Mouse (Mus musculus) left cerebral cortex, postnatal 25 days (tissue): ENCODE measurements around the gene Thap8. TPM values are rescaled to one million over a fixed set of nuclear protein-coding genes. Genes with fewer than 3 reads are reported as not detected.

Source experiments
- DNase-seq, 2 experiments: peaks; one replicate each; pipeline ENCODE4 v3.0.0; 2022; ENCODE audit warnings: low spot score in 2 of 2, mixed read lengths in 1 of 2
- intact Hi-C: fragments of 180-260 bp; cut with DNase I; formaldehyde crosslinking; loops from one replicate; pipeline ENCODE4 v1.15.1; 2025
- total RNA-seq, 2 experiments: library from RNA; stranded (reverse); gene quantifications; 2 replicates each; pipeline ENCODE4 v1.2.3; 2021

Thap8 gene
- total RNA-seq, 2 experiments from 2014 or later: 0.34 TPM; not detected in 1

DNA sequence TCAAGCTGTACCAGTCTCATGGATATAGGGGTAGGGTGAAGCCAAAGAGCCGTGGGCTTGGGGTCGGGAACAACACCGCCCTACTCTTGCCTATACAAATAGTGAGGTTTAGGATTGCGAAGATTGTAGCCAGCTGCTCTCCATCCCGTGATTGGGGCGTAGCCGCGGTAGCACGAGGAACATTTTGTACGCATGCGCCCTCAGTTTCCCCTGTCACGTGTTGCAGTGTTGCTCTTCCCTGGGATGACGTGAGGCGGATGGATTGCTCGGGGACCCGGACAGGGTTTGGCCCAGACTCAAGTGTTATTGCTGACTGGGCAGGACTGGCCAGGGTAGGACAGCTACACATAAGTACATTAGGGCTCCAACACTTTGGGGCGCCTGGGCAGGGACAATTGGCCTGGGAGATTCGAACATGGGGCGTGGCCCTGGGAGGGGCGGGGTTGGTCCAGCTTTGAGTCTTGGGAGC lies 810 bp downstream of the Thap8 start:
- intact Hi-C loops: loop anchor here (1.0 kb wide), 1 partner anchor 48 kb away; the partner anchor contains the start of gene Tbcb
- peak; percentile 87 to 91 for DNase-seq

DNA sequence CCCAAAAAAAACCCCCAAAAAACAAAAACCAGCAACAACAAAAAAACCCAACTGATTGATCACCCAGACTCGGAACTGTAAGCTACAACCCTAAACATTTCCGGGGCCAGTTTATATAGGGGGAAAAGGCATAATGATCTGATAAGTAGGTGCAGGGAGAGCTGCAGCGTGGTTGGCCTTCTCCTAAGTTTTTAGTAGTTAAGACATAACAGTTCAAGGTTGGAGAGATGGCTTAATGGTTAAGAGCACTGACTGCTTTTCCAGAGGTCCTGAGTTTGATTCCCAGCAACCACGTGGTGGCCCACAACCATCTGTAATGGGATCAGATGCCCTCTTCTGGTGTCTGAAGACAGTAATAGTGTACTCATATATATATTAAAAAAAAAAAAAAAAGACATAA lies 1.6 kb downstream of the Thap8 start:
- intact Hi-C loops: no loop called here
- DNase-seq: no peak

DNA sequence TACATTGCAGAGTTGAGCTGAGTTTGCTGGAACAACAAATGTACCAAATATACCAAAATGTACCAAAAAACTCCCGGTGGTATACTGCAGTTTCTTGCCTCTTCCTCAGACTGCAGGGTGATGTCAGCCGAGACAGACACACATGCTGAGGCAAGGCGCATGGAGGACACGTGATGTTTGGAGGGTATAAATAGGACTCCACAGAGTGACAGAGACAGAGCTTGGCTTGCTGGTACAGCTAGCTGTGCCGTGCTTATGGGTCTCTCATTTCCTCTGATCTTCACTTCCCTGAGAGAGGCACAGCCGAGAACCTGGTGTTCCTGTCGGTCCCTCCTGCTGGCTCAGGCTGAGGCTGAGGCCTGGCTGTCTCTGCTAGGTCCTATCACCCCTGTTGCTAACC lies 2.8 kb downstream of the Thap8 start:
- intact Hi-C loops: no loop called here
- peak in 1 of 2 experiments; percentile 58 for DNase-seq

DNA sequence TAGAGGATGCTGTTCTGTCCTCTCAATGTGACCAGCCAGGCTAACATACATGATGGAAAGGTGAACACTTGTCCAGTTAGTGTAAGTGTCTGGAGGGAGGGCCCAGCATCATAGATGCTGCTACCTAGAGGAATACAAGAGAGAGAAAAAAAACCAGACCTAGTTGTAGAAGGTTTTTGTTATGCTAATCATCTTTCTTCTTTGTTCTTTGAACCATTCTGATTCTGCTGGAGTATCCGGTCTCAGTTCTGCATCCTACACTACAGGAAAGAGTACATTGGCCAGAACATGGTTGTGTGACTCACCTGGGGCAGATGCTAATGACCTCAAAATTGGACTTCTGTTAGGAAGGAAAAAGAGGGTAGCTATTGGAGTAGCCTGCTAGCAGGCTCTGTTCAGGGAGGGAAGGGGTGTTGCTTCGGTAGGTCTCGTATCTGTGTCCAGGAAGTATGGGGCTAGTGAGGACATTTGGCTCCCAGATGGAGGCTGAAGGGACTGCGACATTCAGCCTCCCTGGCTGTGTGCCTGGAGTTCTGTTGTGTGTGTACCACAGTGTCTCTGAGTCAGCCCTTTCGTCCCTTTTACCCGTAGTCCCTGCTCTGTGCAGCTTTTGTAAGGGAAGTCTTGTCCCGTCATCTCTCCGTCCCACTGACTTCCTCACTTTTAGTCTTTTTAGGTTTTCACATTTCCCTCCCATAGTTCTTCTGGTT lies 7.0 kb downstream of the Thap8 start:
- DNase-seq: no peak
- intact Hi-C loops: no loop called here

DNA sequence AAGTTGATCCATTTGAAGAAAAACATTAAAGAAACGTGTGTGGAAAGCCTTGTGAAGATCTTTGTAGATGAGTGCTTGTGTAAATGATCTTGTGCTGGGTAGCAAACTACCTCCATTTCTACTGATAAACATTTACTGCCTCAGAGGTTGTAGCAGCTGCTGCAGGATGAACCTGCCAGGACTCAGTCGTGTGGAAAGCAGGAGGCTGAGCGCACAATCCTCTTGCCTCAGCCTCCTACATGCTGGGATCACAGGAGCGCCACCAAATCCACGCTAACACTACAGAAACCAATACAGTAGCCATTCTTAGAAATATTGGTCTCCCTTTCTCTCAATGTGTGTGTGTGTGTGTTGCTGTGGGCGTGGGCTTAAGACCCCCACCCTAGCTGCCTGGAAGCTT lies 8.2 kb downstream of the Thap8 start:
- intact Hi-C loops: loop anchor here (2.0 kb wide), 1 partner anchor 55 kb away; the partner anchor contains the start of gene Tbcb
- DNase-seq: no peak

DNA sequence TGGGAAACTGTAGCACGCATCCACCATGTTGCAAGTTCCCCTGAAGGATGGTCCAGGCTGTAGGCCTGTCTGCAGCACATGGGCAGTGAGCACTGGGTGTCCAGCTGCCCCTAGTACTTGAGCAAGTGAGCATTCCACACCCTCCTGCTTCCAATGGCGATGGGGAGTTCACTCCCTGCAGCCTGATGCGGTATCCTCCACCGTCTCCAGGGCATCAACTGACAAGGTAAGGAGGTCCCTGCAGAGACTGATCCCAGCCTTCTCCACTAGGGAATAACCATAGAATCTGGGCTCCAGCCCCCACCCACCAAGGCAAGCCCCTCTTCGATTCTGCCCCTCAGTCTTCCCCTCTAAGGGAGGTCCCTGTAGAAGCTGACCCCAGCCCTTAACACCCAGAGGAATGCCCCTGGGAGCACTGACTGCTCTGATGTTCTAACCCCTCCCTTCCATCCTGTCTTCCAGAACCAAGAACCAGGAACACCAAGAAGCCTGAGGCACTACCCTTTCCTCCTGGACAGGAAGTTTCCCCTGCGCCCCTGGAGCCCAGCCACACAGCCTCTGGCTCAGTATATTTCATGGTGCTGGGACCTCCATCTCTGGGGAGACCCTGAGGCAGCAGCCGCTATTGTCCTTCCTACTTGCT lies 9.3 kb downstream of the Thap8 start:
- DNase-seq: no peak
- intact Hi-C loops: loop anchor here (2.0 kb wide), 1 partner anchor 56 kb away; the partner anchor contains the start of gene Tbcb

DNA sequence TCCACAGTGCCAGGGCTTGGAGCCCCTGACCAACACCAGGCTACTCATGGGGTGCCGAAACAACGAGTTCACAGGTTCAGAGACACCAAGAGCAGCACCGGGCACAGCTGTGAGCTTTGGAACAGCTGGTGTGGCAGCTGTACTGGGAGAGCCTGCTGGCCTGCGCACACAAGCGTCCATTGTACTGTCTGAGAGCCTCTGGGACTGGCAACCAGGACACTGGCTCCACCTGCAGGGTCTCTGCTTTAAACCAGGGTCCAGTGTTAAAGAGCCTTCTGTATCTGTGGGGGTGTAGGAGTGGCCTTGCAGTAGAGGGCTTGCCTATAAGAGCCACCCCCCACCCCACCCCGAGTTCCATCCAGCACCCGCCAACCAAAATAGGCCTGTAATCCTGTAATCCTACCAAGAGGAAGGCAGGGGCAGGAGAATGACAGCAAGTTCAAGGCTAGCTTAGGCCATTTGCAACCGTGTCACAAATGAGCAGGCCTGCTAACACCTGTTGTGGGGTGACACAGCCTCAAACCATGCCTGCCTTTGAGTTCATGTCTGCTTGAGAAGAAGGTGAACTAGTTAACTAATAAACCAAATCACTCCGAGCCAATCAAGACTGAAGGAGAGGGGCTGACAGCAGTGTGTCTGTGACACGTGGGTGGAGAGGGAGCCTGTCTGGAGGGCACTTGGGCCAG lies 10.0 kb downstream of the Thap8 start:
- peak in 1 of 2 experiments; percentile 46 for DNase-seq
- intact Hi-C loops: loop anchor here (2.0 kb wide), 1 partner anchor 57 kb away; the partner anchor contains the start of gene Tbcb

DNA sequence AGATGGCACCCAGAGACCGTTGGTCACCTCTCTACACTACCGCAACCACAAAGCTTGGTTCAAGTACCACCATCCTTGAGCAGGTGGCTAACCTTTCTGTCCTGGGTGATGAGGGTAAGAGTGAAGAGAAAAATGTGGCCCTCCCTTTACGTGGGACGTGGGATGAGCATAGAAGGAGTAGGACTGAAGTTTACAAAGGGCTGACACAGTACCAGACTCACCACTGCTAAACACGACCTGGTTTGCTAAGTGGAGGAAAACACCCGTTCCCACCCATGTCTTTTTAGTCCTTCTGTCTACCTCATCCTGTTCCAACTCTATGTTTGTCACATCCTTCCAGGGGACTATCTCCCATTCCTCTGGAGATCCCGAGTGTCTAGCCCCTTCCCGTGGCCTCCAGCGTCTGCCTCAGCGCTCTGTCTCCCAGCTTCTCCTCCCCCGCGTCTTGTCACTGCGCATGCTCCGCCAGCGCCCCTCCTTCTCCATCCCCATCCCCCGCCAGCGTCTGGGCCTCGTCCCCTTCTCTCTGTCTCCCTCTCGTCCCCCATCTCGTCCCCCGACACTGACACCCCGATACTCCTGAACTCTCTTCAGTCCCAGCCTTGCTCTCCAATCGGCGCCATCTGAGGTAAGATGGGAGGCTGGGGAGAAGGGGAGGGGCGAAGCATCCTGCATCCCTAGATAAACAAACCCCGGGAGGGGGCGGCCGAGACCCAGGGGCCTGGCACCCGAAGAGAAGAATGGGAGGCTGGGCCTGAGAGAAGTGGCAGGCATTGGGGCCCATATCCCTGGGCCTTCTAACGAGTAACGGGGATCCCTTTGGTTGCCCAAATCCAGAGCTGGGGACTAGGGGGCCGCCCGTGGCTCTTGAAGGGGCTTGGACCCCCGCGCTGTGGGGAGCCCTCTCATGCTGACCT lies 11.6 kb downstream of the Thap8 start, which contains the start of gene Clip3:
Gene Clip3, plus strand, starts transcription at position 514 of the 917 bp plus-strand sequence.
- intact Hi-C loops: no loop called here
- peak; percentile 90 to 94 for DNase-seq

DNA sequence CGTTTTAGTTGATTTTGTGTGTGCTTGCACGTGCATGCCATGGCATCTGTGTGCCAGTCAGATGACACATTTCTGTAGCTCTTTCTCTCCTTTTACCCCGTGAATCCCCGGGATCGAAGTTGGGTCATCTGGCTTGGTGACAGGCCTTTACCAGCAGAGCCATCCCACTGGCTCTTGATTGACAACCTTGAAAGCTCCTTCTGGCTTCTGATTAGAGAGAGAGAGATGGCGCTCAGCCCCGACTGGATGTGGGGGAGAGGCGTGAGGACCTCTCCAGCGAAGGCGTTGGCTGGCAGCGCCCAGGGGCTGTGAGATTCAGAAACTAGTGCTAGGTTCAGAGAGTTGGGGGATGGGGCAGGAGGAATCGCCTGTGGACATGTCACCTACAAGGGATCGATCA lies 13.9 kb downstream of the Thap8 start:
- intact Hi-C loops: no loop called here
- peak in 1 of 2 experiments; percentile 70 for DNase-seq

DNA sequence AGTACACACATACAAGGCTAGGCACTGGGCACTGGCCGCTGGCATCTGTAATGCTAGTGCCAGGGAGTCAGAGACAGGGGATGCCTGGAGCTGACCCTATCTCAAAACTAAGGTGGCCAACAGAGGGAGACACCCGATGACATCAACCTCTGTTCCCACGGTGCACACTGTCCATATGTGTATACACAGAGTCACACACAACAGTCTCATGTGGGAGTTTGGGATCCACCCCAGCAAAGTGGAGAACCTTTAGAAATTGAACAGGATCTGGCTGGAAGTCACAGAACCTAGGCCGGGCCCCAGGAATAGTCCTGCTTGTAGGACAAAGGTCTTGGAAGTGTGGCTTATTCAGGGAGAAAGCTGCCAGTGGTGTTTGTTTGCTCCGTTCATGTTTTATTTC lies 14.4 kb downstream of the Thap8 start:
- DNase-seq: no peak
- intact Hi-C loops: no loop called here

DNA sequence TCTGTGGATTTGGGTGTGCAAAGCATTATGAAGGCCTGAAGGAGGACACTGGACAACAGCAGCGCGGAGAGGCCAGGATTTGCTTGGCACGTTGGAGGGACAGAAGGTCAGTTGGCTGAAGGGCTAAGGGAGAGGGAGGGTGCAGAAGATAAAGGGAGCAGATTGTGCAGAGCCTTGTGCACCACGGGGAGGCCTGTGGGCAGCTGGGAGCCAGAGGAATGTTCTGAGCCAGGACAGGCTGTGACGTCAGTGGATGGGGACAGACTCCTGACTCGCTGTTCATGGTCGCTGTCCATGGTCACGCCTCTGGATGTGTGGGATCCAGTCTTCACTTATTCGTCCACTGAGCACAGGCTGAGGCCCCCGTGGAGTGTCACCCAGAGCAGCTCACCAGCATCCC lies 15.2 kb downstream of the Thap8 start:
- peak; percentile 36 to 59 for DNase-seq
- intact Hi-C loops: no loop called here

DNA sequence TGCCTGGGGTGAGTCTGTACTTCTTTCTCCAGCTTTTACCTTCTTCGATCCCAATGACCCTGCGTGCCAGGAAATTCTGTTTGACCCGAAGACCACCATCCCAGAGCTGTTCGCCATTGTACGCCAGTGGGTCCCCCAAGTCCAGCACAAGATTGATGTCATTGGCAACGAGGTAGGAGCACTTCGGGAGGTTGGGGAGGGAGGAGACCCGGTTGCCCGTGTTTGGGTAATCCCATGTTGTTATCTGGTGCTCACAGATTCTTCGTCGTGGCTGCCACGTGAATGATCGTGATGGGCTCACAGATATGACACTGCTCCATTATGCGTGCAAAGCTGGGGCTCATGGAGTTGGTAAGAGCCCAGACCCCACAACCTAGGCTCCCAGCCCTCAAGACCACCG lies 16.9 kb downstream of the Thap8 start:
- intact Hi-C loops: no loop called here
- DNase-seq: no peak

DNA sequence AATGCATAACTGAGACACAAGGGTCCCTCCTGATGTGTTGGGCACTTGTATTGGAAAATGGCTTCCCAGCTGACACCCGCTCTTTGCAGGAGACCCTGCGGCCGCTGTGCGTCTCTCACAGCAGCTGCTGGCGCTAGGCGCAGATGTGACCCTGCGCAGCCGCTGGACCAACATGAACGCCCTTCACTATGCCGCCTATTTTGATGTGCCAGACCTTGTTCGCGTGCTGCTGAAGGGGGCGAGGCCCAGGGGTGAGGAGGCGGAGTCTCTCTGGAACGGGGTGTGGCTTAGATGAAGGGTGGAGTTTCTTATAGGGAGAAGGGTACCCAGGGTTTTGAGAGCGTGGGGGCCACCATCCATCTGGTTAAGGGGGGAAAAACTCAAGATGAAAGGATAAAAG lies 17.4 kb downstream of the Thap8 start:
- intact Hi-C loops: no loop called here
- no peak for DNase-seq

DNA sequence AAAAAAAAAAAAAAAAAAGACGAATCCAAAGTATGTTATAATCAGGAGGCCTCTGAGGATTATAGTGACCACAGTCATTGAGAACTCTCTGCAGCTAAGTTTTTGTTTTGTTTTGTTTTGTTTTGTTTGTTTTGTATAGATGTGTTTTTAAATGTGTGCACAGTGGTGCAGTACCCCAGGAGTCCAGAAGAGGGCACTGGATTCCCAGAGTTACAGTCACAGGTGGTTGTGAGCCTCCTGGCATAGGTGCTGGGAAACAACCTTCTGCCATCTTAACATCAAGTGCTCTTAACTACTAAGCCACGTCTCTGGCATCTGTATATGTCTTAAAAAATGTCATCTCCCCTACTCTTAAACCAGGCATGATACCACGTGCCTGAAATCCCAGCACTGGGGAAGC lies 21.0 kb downstream of the Thap8 start:
- DNase-seq: no peak
- intact Hi-C loops: no loop called here

DNA sequence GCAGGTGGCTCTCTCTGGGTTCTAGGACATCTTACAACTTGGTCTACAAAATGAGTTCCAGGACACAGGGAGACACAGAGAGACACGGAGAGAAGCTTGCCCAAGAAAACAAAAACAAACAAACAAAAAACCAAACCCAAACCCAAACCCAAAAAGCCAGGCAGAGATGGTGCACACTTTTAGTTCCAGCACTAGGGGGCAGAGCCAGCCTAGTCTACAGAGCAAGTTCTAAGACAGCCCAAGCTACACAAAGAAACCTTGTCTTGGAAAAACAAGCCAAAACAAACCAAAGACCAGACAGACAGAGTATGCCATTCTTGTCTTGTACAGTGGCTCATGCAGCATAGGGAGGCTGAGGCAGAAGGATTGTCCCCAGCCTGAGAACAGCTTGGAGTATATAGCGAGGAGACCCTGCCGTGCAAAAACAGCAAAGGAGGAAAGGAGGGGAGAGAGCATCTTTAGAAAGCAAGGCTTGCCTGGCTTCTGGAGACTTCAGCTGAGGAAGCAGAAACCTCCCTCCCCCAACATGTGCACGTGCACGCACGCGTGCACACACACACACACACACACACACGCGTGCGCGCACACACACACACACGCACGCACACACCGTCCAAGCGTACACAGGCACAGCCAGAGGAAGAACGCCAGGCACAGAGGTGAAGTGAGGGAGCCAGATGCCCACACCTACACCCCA lies 26.3 kb downstream of the Thap8 start:
- intact Hi-C loops: no loop called here
- no peak for DNase-seq

DNA sequence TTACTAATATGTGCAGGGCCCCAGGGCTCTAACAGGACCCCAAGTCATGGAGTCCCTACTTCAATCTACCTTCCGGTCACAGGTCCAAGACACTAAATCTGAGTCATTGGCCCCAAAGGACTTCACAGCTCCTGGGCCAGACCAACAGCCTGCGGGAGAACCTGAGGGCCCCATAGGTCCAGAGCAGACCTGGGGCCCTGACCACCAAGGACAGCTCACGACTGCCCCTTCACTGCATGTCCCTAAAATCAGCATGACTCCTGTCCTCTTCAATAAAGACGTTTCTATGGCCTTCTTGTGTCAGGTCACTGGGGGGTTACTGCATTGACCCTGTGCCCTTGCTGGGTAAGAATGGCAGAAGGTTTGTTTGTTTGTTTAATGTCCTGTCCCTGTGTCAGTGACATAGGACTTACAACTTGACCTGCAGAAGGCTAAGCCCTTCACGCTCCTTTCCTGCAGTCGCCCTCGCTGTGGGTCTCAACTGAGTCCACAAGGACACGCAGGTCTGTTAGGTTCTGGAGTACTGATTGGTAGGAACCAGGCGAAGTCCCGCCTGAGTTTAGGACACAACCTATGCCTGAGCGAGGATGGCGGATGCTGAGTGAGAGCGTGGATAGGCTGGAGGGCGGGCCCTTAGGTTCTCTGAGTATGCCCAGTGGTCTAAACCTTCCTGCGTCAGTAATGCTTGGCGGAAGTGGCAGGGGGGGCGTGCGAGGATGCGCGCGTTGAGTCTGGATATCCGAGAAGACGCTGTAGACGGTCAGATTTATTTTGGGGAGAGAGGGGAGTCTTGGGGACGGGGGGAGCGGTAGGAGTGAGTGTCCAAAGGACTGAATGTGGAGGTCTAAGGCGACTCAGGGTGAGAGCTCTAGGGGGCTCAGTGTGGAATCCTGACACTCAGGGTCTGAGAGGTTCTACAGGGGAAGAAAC lies 28.4 kb downstream of the Thap8 start, which contains the start of gene Alkbh6:
Gene Alkbh6, plus strand, starts transcription at position 642 of the 930 bp plus-strand sequence.
- peak; percentile 95 to 99 for DNase-seq
- intact Hi-C loops: no loop called here

DNA sequence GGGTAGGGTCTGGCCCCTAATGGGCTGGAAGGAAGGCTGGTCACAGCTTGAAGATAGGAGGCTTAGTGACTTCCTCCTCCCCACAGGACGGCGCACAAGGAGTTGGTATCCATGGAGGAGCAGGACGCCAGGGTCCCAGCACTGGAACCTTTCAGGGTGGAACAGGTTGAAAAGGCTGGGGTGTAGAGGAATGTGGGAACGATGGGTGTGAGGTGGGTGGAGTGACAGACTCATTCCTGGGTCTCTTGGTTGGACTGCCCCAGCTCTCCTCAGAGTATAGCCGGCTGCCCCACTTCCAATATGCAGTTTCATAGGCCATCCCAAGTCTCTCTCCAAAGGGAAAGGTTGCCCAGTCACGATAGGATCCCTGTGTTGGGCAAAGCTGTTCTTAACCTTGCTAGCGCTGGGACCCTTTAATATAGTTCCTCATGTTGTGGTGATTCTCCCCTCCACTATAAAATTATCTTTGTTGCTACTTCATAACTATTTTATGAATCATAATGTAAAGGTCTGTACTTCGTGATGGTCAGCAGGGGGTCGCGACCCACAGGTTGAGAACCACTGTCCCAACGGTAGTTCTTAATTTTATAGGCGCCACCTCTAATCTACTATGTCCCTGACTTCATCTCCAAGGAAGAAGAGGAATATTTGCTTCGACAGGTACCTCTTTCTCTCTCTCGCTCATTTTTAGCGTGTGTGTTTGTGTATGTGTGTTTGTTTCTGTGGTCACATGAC lies 29.7 kb downstream of the Thap8 start:
- intact Hi-C loops: no loop called here
- DNase-seq: no peak
